Mouse (Mus musculus) CH12.LX (cell line): ENCODE data around the gene Tgm4.

Source experiments
- CTCF ChIP-seq, 2 experiments: IDR thresholded peaks in 1 of 2; conservative IDR thresholded peaks in 1 of 2; 2 replicates each; pipeline ENCODE4 v1.5.1; 2011 to 2012; ENCODE audit warnings: low read depth in 2 of 2, low read length in 2 of 2, improper control_type of control experiment in 1 of 2, inconsistent platforms in 1 of 2, mild to moderate bottlenecking in 1 of 2, moderate library complexity in 1 of 2
- MAX ChIP-seq: IDR thresholded peaks from 2 replicates; pipeline ENCODE4 v1.6.1; 2011; ENCODE audit warnings: low read length, improper control_type of control experiment
- RAD21 ChIP-seq: IDR thresholded peaks from 2 replicates; pipeline ENCODE4 v1.6.1; 2011; ENCODE audit warnings: low read depth, mild to moderate bottlenecking, low read length, improper control_type of control experiment, moderate library complexity
- SMC3 ChIP-seq: IDR thresholded peaks from 2 replicates; pipeline ENCODE4 v1.6.1; 2011; ENCODE audit warnings: low read depth, low read length, improper control_type of control experiment
- USF1 ChIP-seq: IDR thresholded peaks from 2 replicates; pipeline ENCODE4 v1.6.1; 2014; ENCODE audit warnings: low read depth, mild to moderate bottlenecking, inconsistent platforms, low read length, improper control_type of control experiment

GRCm38 (mm10) chr9:123031496-123032246 lies 2.9 kb upstream of the Tgm4 start:
- no peak for TF ChIP-seq CTCF (conservative IDR thresholded peaks at IDR 0.05 in 1 of 2, IDR thresholded peaks at IDR 0.05 in 1 of 2; ENCODE audit: low read depth in 2 of 2, low read length in 2 of 2)
- no peak for TF ChIP-seq USF1
- TF ChIP-seq MAX: no peak
- TF ChIP-seq RAD21: no peak
- TF ChIP-seq SMC3: no peak
